Comparison of ENCODE assay signal across 16 mouse cellular contexts in the genomic region with DNA sequence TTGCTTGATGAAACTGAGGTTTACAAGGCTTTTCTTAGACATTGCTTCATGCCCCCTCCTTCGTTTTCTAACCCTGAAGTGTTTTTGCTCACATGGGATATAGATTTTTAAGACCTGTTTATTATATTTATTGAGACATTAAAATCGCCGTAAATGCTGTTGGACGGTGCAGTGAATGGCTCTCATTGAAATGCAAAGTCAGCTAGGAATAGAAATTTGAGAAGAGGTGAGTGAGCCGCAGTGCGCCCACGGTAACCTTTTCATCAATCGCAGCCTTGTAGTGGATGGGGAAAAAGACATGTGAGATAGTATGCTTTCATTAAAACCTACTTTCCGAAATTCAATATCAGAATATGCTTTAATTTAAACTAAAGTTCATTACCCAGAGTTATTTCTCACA.
"Had no signal": no experiment of that assay in that cellular context is flagged by ENCODE, and none has a peak within 500 bp of the region (broad histone marks: within the 10 kb centered on the region; RNA-seq: fewer than 3 reads in every experiment).

No protein-coding gene starts in this region.

- H3K4me1 ChIP-seq: midbrain, embryonic 10.5 days; midbrain, embryonic 12.5 days had no signal

- ATAC-seq: midbrain, embryonic 16.5 days had no signal

- H3K9me3 ChIP-seq: lung, embryonic 15.5 days; midbrain, embryonic 10.5 days; midbrain, embryonic 12.5 days; neural tube, embryonic 13.5 days; neural tube, embryonic 15.5 days had no signal

- DNase-seq: midbrain, embryonic 14.5 days; retina, postnatal 1 day; right cerebral cortex, adult 18-20 months; right cerebral cortex, postnatal 25 days; right cerebral cortex, postnatal 4 days; spleen, adult 18-20 months; thymus, adult 18-20 months; thymus, postnatal 14 days; thymus, postnatal 36 days had no signal

- H3K9ac ChIP-seq: lung, embryonic 15.5 days; midbrain, embryonic 12.5 days; neural tube, embryonic 13.5 days; neural tube, embryonic 15.5 days had no signal

- H3K27ac ChIP-seq: lung, embryonic 15.5 days; midbrain, embryonic 10.5 days; midbrain, embryonic 12.5 days; neural tube, embryonic 13.5 days had no signal

- H3K36me3 ChIP-seq: lung, embryonic 15.5 days; midbrain, embryonic 10.5 days; midbrain, embryonic 12.5 days; neural tube, embryonic 13.5 days; neural tube, embryonic 15.5 days had no signal

- H3K4me3 ChIP-seq: lung, embryonic 15.5 days; midbrain, embryonic 10.5 days; midbrain, embryonic 12.5 days; myocyte; neural tube, embryonic 13.5 days; neural tube, embryonic 15.5 days had no signal

- H3K4me2 ChIP-seq: lung, embryonic 15.5 days; midbrain, embryonic 12.5 days; neural tube, embryonic 13.5 days; neural tube, embryonic 15.5 days had no signal

- H3K27me3 ChIP-seq: lung, embryonic 15.5 days; midbrain, embryonic 12.5 days; neural tube, embryonic 13.5 days; neural tube, embryonic 15.5 days had no signal
